Mouse (Mus musculus): ENCODE data around the gene Inpp4b. TPM values are rescaled to one million over a fixed set of nuclear protein-coding genes. Genes with fewer than 3 reads are reported as not detected.

Gene Inpp4b
- polyA plus RNA-seq, 1 experiment from 2014 or later, result 6.0 TPM

- ATAC-seq, result no peak
Observed at GRCm38 (mm10) chr8:81582906-81583305, 240.6 kb downstream of the Inpp4b start.

GRCm38 (mm10) chr8:81586783-81587182 lies 244.4 kb downstream of the Inpp4b start:
- Histone ChIP-seq H3K27ac (ENCODE audit: low read length) (no peak overlapping the region), H3K36me3 (ENCODE audit: control insufficient read depth, insufficient read depth, low read length) (no peaks in the 10 kb centered on the region), H3K9ac (ENCODE audit: low read depth, low read length) (no peak overlapping the region), H3K4me2 (ENCODE audit: low read depth, low read length) (no peak overlapping the region), H3K9me3 (ENCODE audit: control insufficient read depth, low read length) (no peaks in the 10 kb centered on the region), H3K27me3 (replicated peaks; ENCODE audit: control insufficient read depth, insufficient read depth, low read length) (no peaks in the 10 kb centered on the region), H3K4me3 (ENCODE audit: low read length) (no peak overlapping the region), H3K4me1 (ENCODE audit: control insufficient read depth, insufficient read depth, low read length) (no peaks in the 10 kb centered on the region)
- WGBS, result 90% methylated on average over 5 of the region's 5 CpGs
- no peak for ATAC-seq

More at GRCm38 (mm10) chr8:81582906-81583305, 240.6 kb downstream of the Inpp4b start:
- Histone ChIP-seq H3K4me3 (ENCODE audit: low read length) (no peak overlapping the region), H3K36me3 (ENCODE audit: control insufficient read depth, insufficient read depth, low read length) (no peaks in the 10 kb centered on the region), H3K9ac (ENCODE audit: low read depth, low read length) (no peak overlapping the region), H3K27me3 (replicated peaks; ENCODE audit: control insufficient read depth, insufficient read depth, low read length) (no peaks in the 10 kb centered on the region), H3K4me2 (ENCODE audit: low read depth, low read length) (no peak overlapping the region), H3K9me3 (ENCODE audit: control insufficient read depth, low read length) (no peaks in the 10 kb centered on the region), H3K27ac (ENCODE audit: low read length) (no peak overlapping the region), H3K4me1 (ENCODE audit: control insufficient read depth, insufficient read depth, low read length) (no peaks in the 10 kb centered on the region)
- 73% methylated on average over 1 of the region's 1 CpGs for WGBS

- no peaks in the 10 kb centered on the region for H3K9me3 ChIP-seq (ENCODE audit: control insufficient read depth, low read length)
- no peak overlapping the region for H3K4me2 ChIP-seq (ENCODE audit: low read depth, low read length)
- H3K36me3 ChIP-seq (ENCODE audit: control insufficient read depth, insufficient read depth, low read length), result no peaks in the 10 kb centered on the region
- no peak for ATAC-seq
- no peak overlapping the region for H3K9ac ChIP-seq (ENCODE audit: low read depth, low read length)
- WGBS, result 81% methylated on average over 3 of the region's 3 CpGs
- H3K27ac ChIP-seq (ENCODE audit: low read length), result no peak overlapping the region
- no peaks in the 10 kb centered on the region for H3K4me1 ChIP-seq (ENCODE audit: control insufficient read depth, insufficient read depth, low read length)
- H3K27me3 ChIP-seq (replicated peaks; ENCODE audit: control insufficient read depth, insufficient read depth, low read length), result no peaks in the 10 kb centered on the region
- no peak overlapping the region for H3K4me3 ChIP-seq (ENCODE audit: low read length)
Observed at GRCm38 (mm10) chr8:81594134-81594714, 251.9 kb downstream of the Inpp4b start.

- Histone ChIP-seq H3K9me3 (ENCODE audit: control insufficient read depth, low read length) (no peaks in the 10 kb centered on the region), H3K4me2 (ENCODE audit: low read depth, low read length) (no peak overlapping the region), H3K4me1 (ENCODE audit: control insufficient read depth, insufficient read depth, low read length) (no peaks in the 10 kb centered on the region), H3K4me3 (ENCODE audit: low read length) (no peak overlapping the region), H3K27me3 (replicated peaks; ENCODE audit: control insufficient read depth, insufficient read depth, low read length) (no peaks in the 10 kb centered on the region), H3K9ac (ENCODE audit: low read depth, low read length) (no peak overlapping the region), H3K36me3 (ENCODE audit: control insufficient read depth, insufficient read depth, low read length) (no peaks in the 10 kb centered on the region), H3K27ac (ENCODE audit: low read length) (no peak overlapping the region)
- 69% methylated on average over 4 of the region's 4 CpGs for WGBS
- no peak for ATAC-seq
Observed at GRCm38 (mm10) chr8:81599209-81599608, 256.9 kb downstream of the Inpp4b start.

GRCm38 (mm10) chr8:81601136-81601535 lies 258.8 kb downstream of the Inpp4b start:
- Histone ChIP-seq H3K4me1 (ENCODE audit: control insufficient read depth, insufficient read depth, low read length) (no peaks in the 10 kb centered on the region), H3K27me3 (replicated peaks; ENCODE audit: control insufficient read depth, insufficient read depth, low read length) (no peaks in the 10 kb centered on the region), H3K4me3 (ENCODE audit: low read length) (no peak overlapping the region), H3K27ac (ENCODE audit: low read length) (no peak overlapping the region), H3K36me3 (ENCODE audit: control insufficient read depth, insufficient read depth, low read length) (no peaks in the 10 kb centered on the region), H3K4me2 (ENCODE audit: low read depth, low read length) (no peak overlapping the region), H3K9ac (ENCODE audit: low read depth, low read length) (no peak overlapping the region), H3K9me3 (ENCODE audit: control insufficient read depth, low read length) (no peaks in the 10 kb centered on the region)
- ATAC-seq, result no peak

- no peak overlapping the region for H3K27ac ChIP-seq (ENCODE audit: low read length)
- no peak overlapping the region for H3K4me3 ChIP-seq (ENCODE audit: low read length)
- WGBS, result 84% methylated on average over 1 of the region's 1 CpGs
- no peaks in the 10 kb centered on the region for H3K4me1 ChIP-seq (ENCODE audit: control insufficient read depth, insufficient read depth, low read length)
- H3K9ac ChIP-seq (ENCODE audit: low read depth, low read length), result no peak overlapping the region
- no peaks in the 10 kb centered on the region for H3K27me3 ChIP-seq (replicated peaks; ENCODE audit: control insufficient read depth, insufficient read depth, low read length)
- ATAC-seq, result no peak
- no peaks in the 10 kb centered on the region for H3K36me3 ChIP-seq (ENCODE audit: control insufficient read depth, insufficient read depth, low read length)
- no peaks in the 10 kb centered on the region for H3K9me3 ChIP-seq (ENCODE audit: control insufficient read depth, low read length)
- no peak overlapping the region for H3K4me2 ChIP-seq (ENCODE audit: low read depth, low read length)
Observed at GRCm38 (mm10) chr8:81608082-81608481, 265.7 kb downstream of the Inpp4b start.

- 79% methylated on average over 4 of the region's 4 CpGs for WGBS
- Histone ChIP-seq H3K36me3 (ENCODE audit: control insufficient read depth, insufficient read depth, low read length) (no peaks in the 10 kb centered on the region), H3K9ac (ENCODE audit: low read depth, low read length) (no peak overlapping the region), H3K4me2 (ENCODE audit: low read depth, low read length) (no peak overlapping the region), H3K27ac (ENCODE audit: low read length) (no peak overlapping the region), H3K9me3 (ENCODE audit: control insufficient read depth, low read length) (no peaks in the 10 kb centered on the region), H3K27me3 (replicated peaks; ENCODE audit: control insufficient read depth, insufficient read depth, low read length) (no peaks in the 10 kb centered on the region), H3K4me3 (ENCODE audit: low read length) (no peak overlapping the region), H3K4me1 (ENCODE audit: control insufficient read depth, insufficient read depth, low read length) (no peaks in the 10 kb centered on the region)
- no peak for ATAC-seq
Observed at GRCm38 (mm10) chr8:81609064-81609463, 266.7 kb downstream of the Inpp4b start.

GRCm38 (mm10) chr8:81612611-81613010 lies 270.3 kb downstream of the Inpp4b start:
- ATAC-seq, result no peak
- H3K4me3 ChIP-seq (ENCODE audit: low read length), result no peak overlapping the region
- 41% methylated on average over 2 of the region's 2 CpGs for WGBS

GRCm38 (mm10) chr8:81614135-81614534 lies 271.8 kb downstream of the Inpp4b start:
- WGBS, result 82% methylated on average over 1 of the region's 1 CpGs
- H3K27ac ChIP-seq (ENCODE audit: low read length), result no peak overlapping the region
- no peak for ATAC-seq

More at GRCm38 (mm10) chr8:81612611-81613010, 270.3 kb downstream of the Inpp4b start:
- Histone ChIP-seq H3K27me3 (replicated peaks; ENCODE audit: control insufficient read depth, insufficient read depth, low read length) (no peaks in the 10 kb centered on the region), H3K9ac (ENCODE audit: low read depth, low read length) (no peak overlapping the region), H3K9me3 (ENCODE audit: control insufficient read depth, low read length) (no peaks in the 10 kb centered on the region), H3K4me1 (ENCODE audit: control insufficient read depth, insufficient read depth, low read length) (no peaks in the 10 kb centered on the region), H3K36me3 (ENCODE audit: control insufficient read depth, insufficient read depth, low read length) (no peaks in the 10 kb centered on the region), H3K4me2 (ENCODE audit: low read depth, low read length) (no peak overlapping the region), H3K27ac (ENCODE audit: low read length) (no peak overlapping the region)

GRCm38 (mm10) chr8:81614605-81615004 lies 272.2 kb downstream of the Inpp4b start:
- Histone ChIP-seq H3K27ac (ENCODE audit: low read length) (no peak overlapping the region), H3K9ac (ENCODE audit: low read depth, low read length) (no peak overlapping the region), H3K9me3 (ENCODE audit: control insufficient read depth, low read length) (no peaks in the 10 kb centered on the region), H3K27me3 (replicated peaks; ENCODE audit: control insufficient read depth, insufficient read depth, low read length) (no peaks in the 10 kb centered on the region), H3K4me1 (ENCODE audit: control insufficient read depth, insufficient read depth, low read length) (no peaks in the 10 kb centered on the region), H3K36me3 (ENCODE audit: control insufficient read depth, insufficient read depth, low read length) (no peaks in the 10 kb centered on the region), H3K4me2 (ENCODE audit: low read depth, low read length) (no peak overlapping the region), H3K4me3 (ENCODE audit: low read length) (no peak overlapping the region)
- no peak for ATAC-seq
- whole genome bisulfite sequencing, result 74% methylated on average over 2 of the region's 2 CpGs

More at GRCm38 (mm10) chr8:81614135-81614534, 271.8 kb downstream of the Inpp4b start:
- H3K4me2 ChIP-seq (ENCODE audit: low read depth, low read length), result no peak overlapping the region
- H3K27me3 ChIP-seq (replicated peaks; ENCODE audit: control insufficient read depth, insufficient read depth, low read length), result no peaks in the 10 kb centered on the region
- H3K9me3 ChIP-seq (ENCODE audit: control insufficient read depth, low read length), result no peaks in the 10 kb centered on the region
- no peak overlapping the region for H3K4me3 ChIP-seq (ENCODE audit: low read length)
- H3K4me1 ChIP-seq (ENCODE audit: control insufficient read depth, insufficient read depth, low read length), result no peaks in the 10 kb centered on the region
- no peak overlapping the region for H3K9ac ChIP-seq (ENCODE audit: low read depth, low read length)
- H3K36me3 ChIP-seq (ENCODE audit: control insufficient read depth, insufficient read depth, low read length), result no peaks in the 10 kb centered on the region
